Mouse (Mus musculus) intestine, embryonic 14.5 days (tissue): ENCODE measurements around the gene Adnp. TPM values are rescaled to one million over a fixed set of nuclear protein-coding genes. Genes with fewer than 3 reads are reported as not detected.

Experiments
- ATAC-seq: fragments of 200-750 bp; cut with Nextera tagmentation; replicated peaks from 2 replicates; pipeline ENCODE4 v1.8.0; 2017; ENCODE audit warnings: low read depth, moderate number of reproducible peaks, moderate TSS enrichment, moderate library complexity; ENCODE audit not compliant: low FRiP score, low TSS enrichment
- DNase-seq: peaks from one replicate; pipeline ENCODE4 v3.0.0-alpha.2; 2018; ENCODE audit warnings: low spot score
- H3K27ac ChIP-seq: fragments of 300-500 bp; sonication (generic); 2 replicates; pipeline ENCODE4 v1.5.1; 2014; ENCODE audit warnings: low read depth, mild to moderate bottlenecking, control low read depth
- H3K27me3 ChIP-seq: fragments of 300-500 bp; sonication (generic); replicated peaks from 2 replicates; pipeline ENCODE4 v1.6.1; 2014; ENCODE audit warnings: low read length, control low read depth; ENCODE audit not compliant: control insufficient read depth, insufficient read depth
- H3K36me3 ChIP-seq: fragments of 300-500 bp; sonication (generic); 2 replicates; pipeline ENCODE4 v1.6.1; 2014; ENCODE audit warnings: low read length, control low read depth; ENCODE audit not compliant: control insufficient read depth, insufficient read depth
- H3K4me1 ChIP-seq: fragments of 300-500 bp; sonication (generic); replicated peaks from 2 replicates; pipeline ENCODE4 v1.6.1; 2014; ENCODE audit warnings: low read length, control low read depth, mixed read lengths; ENCODE audit not compliant: control insufficient read depth, insufficient read depth
- H3K4me2 ChIP-seq: fragments of 300-500 bp; sonication (generic); 2 replicates; pipeline ENCODE4 v1.6.1; 2014; ENCODE audit warnings: low read length
- H3K4me3 ChIP-seq: fragments of 300-500 bp; sonication (generic); 2 replicates; pipeline ENCODE4 v1.5.1; 2014; ENCODE audit warnings: low read depth, low read length, control low read depth, mixed read lengths
- H3K9ac ChIP-seq: fragments of 300-500 bp; sonication (generic); 2 replicates; pipeline ENCODE4 v1.6.1; 2014; ENCODE audit warnings: mild to moderate bottlenecking, low read length
- H3K9me3 ChIP-seq: fragments of 300-500 bp; sonication (generic); 2 replicates; pipeline ENCODE4 v1.6.1; 2016; ENCODE audit warnings: low read length, control low read depth; ENCODE audit not compliant: control insufficient read depth
- WGBS: fragments of 180-500 bp; shearing (Covaris S2); extraction: QIAGEN DNeasy Blood & Tissue Kit; methylation state at CpG from one replicate; pipeline ENCODE4 v1.1.7; 2014; 5-methylcytosine and 5-hydroxymethylcytosine counted together
- polyA plus RNA-seq: library from polyadenylated mRNA; unstranded; fragments of >200 nt; fragmentation: Nextera tagmentation; extraction: Ambion mirVana; gene quantifications from 2 replicates; pipeline ENCODE4 v1.2.1, GENCODE M21; 2014

Gene Adnp
- polyA plus RNA-seq, 1 experiment from 2014 or later, result 3.1 TPM

DNA sequence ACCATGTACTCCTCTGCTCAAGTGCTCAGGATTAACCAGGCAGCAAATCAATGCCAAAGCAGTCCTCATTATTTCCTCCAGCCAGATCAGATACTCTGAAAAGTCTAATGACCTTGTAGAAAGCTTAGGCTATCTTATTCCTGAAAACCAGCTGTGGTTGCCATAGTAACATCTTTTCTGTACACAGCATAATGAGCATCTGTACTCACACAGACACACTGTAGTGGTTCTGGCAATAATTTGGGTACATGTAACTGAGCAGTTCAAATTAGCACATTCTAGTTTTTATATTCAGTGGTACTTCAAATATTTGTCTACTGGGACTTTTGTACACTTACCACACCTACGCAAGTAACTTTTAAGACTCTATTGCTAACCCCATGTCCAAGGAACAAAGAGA is 8.5 kb downstream of the Adnp start:
- H3K9me3 ChIP-seq, result no peaks in the 10 kb centered on the region
- H3K4me2 ChIP-seq, result no peak overlapping the region
- WGBS, result 77% methylated on average over 1 of the region's 1 CpGs
- ATAC-seq (no peak), DNase-seq (no peak)
- H3K36me3 ChIP-seq, result peaks cover 39% of the 10 kb centered on the region
- no peak overlapping the region for H3K9ac ChIP-seq
- H3K4me1 ChIP-seq, result peaks cover 35% of the 10 kb centered on the region
- no peaks in the 10 kb centered on the region for H3K27me3 ChIP-seq
- no peak overlapping the region for H3K27ac ChIP-seq
- H3K4me3 ChIP-seq, result no peak overlapping the region

DNA sequence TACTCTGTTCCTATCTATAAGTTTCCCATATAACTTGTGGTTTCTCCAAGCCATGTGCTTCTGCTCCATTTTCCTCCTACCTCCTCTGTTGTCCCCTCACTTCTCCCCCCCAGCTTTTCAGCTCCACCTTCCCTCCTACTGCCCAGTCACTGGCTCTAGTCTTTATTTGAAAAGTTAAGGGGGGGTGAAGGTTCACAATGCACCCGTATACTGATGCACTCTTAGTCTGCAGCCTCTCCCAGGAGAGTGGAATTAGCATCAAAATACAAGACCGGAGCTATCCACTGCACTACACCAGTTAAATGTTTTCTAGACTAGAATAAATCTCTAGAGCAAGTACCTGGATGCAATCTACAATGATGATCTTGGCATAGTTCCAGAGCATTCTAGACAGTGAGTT is 11.2 kb downstream of the Adnp start:
- Histone ChIP-seq H3K27me3 (no peaks in the 10 kb centered on the region), H3K9ac (no peak overlapping the region), H3K4me2 (no peak overlapping the region), H3K4me3 (no peak overlapping the region), H3K36me3 (peaks cover 32% of the 10 kb centered on the region), H3K4me1 (peaks cover 32% of the 10 kb centered on the region), H3K27ac (no peak overlapping the region), H3K9me3 (no peaks in the 10 kb centered on the region)
- ATAC-seq, result no peak
- no peak for DNase-seq
- WGBS, result 53% methylated on average over 2 of the region's 2 CpGs

DNA sequence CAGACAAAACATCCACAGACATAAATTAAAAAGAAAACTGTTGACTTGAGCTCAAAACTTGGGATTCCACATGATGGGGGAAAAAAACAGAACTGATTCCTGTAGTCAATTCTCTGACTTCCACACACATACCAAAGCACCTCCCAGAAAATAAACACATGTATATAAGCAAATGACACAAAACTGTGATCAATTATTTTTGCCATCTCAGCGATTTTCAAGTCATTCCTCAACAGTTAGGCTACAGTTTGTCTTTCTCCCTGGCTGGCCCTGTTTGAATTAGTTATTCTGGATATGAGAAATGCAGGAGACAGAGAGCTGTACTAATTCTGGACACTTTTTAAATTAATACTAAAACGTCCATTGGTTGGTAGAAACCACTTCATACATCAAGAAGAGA is 13.2 kb downstream of the Adnp start:
- ATAC-seq, result no peak
- WGBS, result 69% methylated on average over 2 of the region's 2 CpGs
- H3K27ac ChIP-seq, result no peak overlapping the region

DNA sequence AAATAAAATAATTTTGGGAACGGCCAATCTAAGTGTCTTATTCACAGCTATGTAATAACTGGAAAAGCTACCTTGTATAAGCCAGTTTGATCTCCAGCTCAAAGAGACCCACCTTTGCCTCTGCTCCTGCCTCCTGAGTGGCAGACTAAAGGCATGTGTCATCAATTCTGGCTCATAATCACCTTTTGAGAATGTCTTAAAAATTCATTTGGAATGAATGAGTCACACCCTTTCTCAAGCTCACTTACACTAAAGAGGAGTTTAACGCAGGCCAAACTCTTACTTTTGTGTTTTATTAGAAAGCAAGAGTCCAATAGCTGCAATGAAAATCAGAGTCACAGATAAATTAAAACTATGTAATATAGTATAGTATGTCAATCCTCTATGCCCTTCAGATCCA is 15.1 kb downstream of the Adnp start:
- Histone ChIP-seq H3K36me3 (peaks cover 44% of the 10 kb centered on the region), H3K4me3 (no peak overlapping the region)
- DNase-seq, result no peak

More for the DNA sequence above, 13.2 kb downstream of the Adnp start:
- no peak for DNase-seq
- Histone ChIP-seq H3K9ac (no peak overlapping the region), H3K36me3 (peaks cover 39% of the 10 kb centered on the region), H3K4me2 (no peak overlapping the region), H3K4me1 (peaks cover 24% of the 10 kb centered on the region; the same call in 1 of the 2 replicates), H3K27me3 (no peaks in the 10 kb centered on the region), H3K4me3 (no peak overlapping the region), H3K9me3 (no peaks in the 10 kb centered on the region)

DNA sequence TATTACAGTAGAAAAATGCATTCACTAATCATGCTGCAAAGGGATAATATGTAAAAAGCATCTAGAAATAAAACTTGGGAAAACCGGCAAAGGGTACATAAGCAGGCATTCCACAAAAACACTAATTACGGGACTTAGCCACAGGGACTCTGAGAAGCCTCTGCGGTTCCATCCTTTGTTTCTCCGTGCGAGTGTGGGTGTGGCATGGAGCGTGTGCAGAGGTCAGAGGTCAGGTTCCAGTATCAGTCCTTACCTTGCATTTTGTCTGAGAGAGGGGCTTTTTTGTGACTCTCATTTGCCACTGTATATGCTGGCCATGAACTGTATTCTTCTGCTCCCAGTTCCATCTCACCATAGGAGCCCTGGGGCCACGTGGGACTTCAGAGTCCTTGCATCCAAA is 31.0 kb downstream of the Adnp start:
- Histone ChIP-seq H3K4me3 (no peak overlapping the region), H3K36me3 (peaks cover 28% of the 10 kb centered on the region), H3K9ac (no peak overlapping the region), H3K9me3 (no peaks in the 10 kb centered on the region), H3K4me2 (no peak overlapping the region), H3K27ac (no peak overlapping the region), H3K27me3 (no peaks in the 10 kb centered on the region), H3K4me1 (no peaks in the 10 kb centered on the region)
- WGBS, result 50% methylated on average over 7 of the region's 7 CpGs
- ATAC-seq (no peak), DNase-seq (no peak)

More for the DNA sequence above, 15.1 kb downstream of the Adnp start:
- Histone ChIP-seq H3K9ac (no peak overlapping the region), H3K9me3 (no peaks in the 10 kb centered on the region), H3K27me3 (no peaks in the 10 kb centered on the region), H3K4me2 (no peak overlapping the region), H3K4me1 (0 out of 2 replicates have a peak, but pooled peaks cover 20% of the 10 kb centered on the region), H3K27ac (no peak overlapping the region)
- ATAC-seq, result no peak
- WGBS, result 90% methylated on average over 2 of the region's 2 CpGs

DNA sequence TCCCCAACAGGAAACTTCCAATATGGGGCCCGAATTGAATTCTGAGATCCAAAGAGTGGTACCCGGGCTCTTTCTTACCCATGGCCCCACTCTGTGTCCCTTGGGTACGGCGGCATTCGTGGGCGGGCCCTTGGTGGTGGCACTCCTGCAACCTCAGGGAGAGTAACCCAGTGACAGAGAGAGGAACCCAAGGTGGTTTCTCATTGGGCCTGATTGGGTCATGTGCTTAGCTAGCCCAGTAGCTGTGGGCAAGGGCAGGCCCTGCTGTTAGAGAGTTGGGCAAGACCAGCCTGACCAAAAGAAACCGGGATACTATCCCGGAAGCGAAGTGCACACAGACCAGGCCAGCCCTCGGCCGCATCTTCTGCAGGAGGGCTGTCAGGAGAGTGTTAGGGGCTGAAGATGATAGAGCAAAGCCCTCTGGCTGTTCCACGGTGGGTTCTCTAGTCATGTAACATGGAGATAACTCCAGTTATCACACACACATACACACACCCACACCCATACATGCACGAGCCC is 36.7 kb downstream of the Adnp start:
- 9% methylated on average over 13 of the region's 13 CpGs for whole genome bisulfite sequencing
- no peaks in the 10 kb centered on the region for H3K9me3 ChIP-seq
- peak overlapping the region; percentile 80; the same call in 1 of the 2 replicates for H3K27ac ChIP-seq
- ATAC-seq (peak; percentile 35; the same call in 1 of the 2 replicates), DNase-seq (no peak)
- peaks cover 38% of the 10 kb centered on the region for H3K4me1 ChIP-seq
- H3K4me3 ChIP-seq, result no peak overlapping the region
- peaks cover 7% of the 10 kb centered on the region for H3K36me3 ChIP-seq
- H3K4me2 ChIP-seq, result peak overlapping the region; percentile 34
- no peak overlapping the region for H3K9ac ChIP-seq
- H3K27me3 ChIP-seq, result no peaks in the 10 kb centered on the region

DNA sequence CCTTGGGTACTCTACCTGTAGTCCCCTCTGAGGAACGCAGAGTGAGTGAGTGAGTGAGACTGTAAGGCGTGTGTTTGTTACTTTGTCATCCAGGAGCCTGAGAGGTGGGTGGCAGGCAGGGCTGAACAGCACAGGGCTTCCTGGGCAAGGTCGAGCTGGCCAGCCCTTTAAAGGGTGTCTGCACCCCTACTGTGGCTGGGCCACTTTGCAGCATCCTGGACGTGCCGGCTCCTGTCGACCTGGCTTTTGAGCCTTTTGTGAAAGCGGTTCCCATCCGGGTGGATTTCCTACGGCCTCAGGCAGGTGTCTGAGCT is 37.2 kb downstream of the Adnp start:
- Histone ChIP-seq H3K4me1 (peaks cover 38% of the 10 kb centered on the region), H3K36me3 (peaks cover 7% of the 10 kb centered on the region), H3K9ac (no peak overlapping the region), H3K9me3 (no peaks in the 10 kb centered on the region), H3K27me3 (no peaks in the 10 kb centered on the region), H3K27ac (peak overlapping the region; percentile 80; the same call in 1 of the 2 replicates), H3K4me2 (peak overlapping the region; percentile 34), H3K4me3 (no peak overlapping the region)
- DNase-seq (no peak), ATAC-seq (no peak)
- 6% methylated on average over 9 of the region's 9 CpGs for WGBS

DNA sequence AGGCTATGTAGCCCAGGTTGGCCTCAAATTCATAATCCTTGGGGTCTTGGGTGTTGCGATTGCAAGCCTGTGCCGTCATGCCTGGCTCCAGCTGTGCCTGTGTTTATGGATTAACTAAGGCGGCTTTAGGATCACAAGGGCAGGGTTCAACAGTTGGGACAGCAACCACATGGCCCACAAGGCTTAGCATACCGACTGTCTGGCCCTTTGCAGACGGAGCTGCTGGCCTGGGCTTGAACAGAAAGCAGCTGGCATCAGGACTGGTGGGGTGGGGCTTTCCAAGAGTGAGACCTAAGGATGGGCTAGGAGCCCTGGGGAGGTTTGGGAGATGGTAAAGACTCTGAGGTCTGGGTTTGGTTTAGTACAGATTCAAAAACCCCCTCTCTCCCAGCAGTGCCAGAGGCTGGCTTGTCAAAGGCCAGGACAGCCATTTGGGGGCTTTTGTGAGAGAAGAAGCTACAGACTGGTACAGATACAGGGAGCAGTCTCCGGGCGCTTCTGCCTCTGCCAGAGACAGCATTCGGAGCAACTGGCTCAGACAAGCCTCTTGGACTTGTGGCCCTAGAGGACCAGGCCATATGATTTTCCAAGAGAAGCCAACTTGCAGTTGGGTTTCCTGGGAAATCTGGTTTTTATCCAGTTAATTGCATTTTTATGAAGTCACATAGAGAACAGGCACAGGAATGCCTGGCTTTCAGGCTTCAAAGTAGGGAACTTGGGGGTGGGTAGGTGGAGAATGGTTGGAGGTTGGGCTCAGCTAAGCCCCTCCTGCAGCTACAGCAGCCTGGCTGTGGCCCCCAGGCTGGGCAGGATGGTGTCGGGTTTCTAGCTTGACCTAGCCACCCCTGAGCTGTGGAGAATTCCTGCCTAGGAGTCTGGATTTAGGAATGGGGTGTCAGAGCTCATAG is 37.8 kb downstream of the Adnp start:
- H3K9ac ChIP-seq, result no peak overlapping the region
- H3K9me3 ChIP-seq, result no peaks in the 10 kb centered on the region
- peak; percentile 68 for DNase-seq
- H3K4me1 ChIP-seq, result peaks cover 38% of the 10 kb centered on the region
- no peaks in the 10 kb centered on the region for H3K27me3 ChIP-seq
- peaks cover 7% of the 10 kb centered on the region for H3K36me3 ChIP-seq
- no peak overlapping the region for H3K4me2 ChIP-seq
- no peak overlapping the region for H3K4me3 ChIP-seq
- ATAC-seq, result peak; percentile 46; the same call in 1 of the 2 replicates
- 31% methylated on average over 9 of the region's 9 CpGs for WGBS
- peak overlapping the region; percentile 80 for H3K27ac ChIP-seq
